Mouse (Mus musculus): ENCODE results near the gene Abcc3.
A peak's percentile ranks its signal among the peaks of the same experiment; 100 is the strongest.

Gene Abcc3

GRCm38 (mm10) chr11:94326961-94327411 lies 65.8 kb downstream of the Abcc3 start:
- DNase-seq (ENCODE audit: low read depth, low spot score) = no peak

GRCm38 (mm10) chr11:94324618-94325017 lies 68.2 kb downstream of the Abcc3 start:
- DNase-seq (ENCODE audit: low read depth, low spot score) = no peak

- no peak for DNase-seq (ENCODE audit: low read depth, low spot score)
Measured at GRCm38 (mm10) chr11:94323271-94323925, 69.4 kb downstream of the Abcc3 start.

- DNase-seq (ENCODE audit: low read depth, low spot score) = no peak
Measured at GRCm38 (mm10) chr11:94322636-94323035, 70.2 kb downstream of the Abcc3 start.

GRCm38 (mm10) chr11:94321931-94322400 lies 70.8 kb downstream of the Abcc3 start, which contains the start of gene Luc7l3:
Luc7l3 (minus strand) TSS chr11:94321988.
- peak; percentile 92 for DNase-seq (ENCODE audit: low read depth, low spot score)

GRCm38 (mm10) chr11:94320969-94321930 lies 71.5 kb downstream of the Abcc3 start:
- DNase-seq (ENCODE audit: low read depth, low spot score) = peak; percentile 79

GRCm38 (mm10) chr11:94318056-94318455 lies 74.7 kb downstream of the Abcc3 start:
- no peak for DNase-seq (ENCODE audit: low read depth, low spot score)

GRCm38 (mm10) chr11:94317515-94317914 lies 75.3 kb downstream of the Abcc3 start:
- DNase-seq (ENCODE audit: low read depth, low spot score) = no peak

- DNase-seq (ENCODE audit: low read depth, low spot score) = no peak
Measured at GRCm38 (mm10) chr11:94317014-94317413, 75.8 kb downstream of the Abcc3 start.

GRCm38 (mm10) chr11:94316528-94316927 lies 76.3 kb downstream of the Abcc3 start:
- no peak for DNase-seq (ENCODE audit: low read depth, low spot score)

- no peak for DNase-seq (ENCODE audit: low read depth, low spot score)
Measured at GRCm38 (mm10) chr11:94315308-94315707, 77.5 kb downstream of the Abcc3 start.

- no peak for DNase-seq (ENCODE audit: low read depth, low spot score)
Measured at GRCm38 (mm10) chr11:94314098-94314652, 78.6 kb downstream of the Abcc3 start.

- DNase-seq (ENCODE audit: low read depth, low spot score) = no peak
Measured at GRCm38 (mm10) chr11:94312733-94313132, 80.1 kb downstream of the Abcc3 start.

- DNase-seq (ENCODE audit: low read depth, low spot score) = peak; percentile 54
Measured at GRCm38 (mm10) chr11:94294996-94295845, 97.6 kb downstream of the Abcc3 start.
